Mouse (Mus musculus) layer of hippocampus, adult 8-10 months (tissue): ENCODE results near the gene Tmem150c. TPM values are rescaled to one million over a fixed set of nuclear protein-coding genes. Genes with fewer than 3 reads are reported as not detected.
A peak's percentile ranks its signal among the peaks of the same experiment; 100 is the strongest.

Source experiments
- DNase-seq, 2 experiments: peaks; one replicate each; pipeline ENCODE4 v3.0.0; 2022; ENCODE audit warnings: low spot score in 2 of 2
- total RNA-seq, 4 experiments: library from RNA; stranded (reverse); gene quantifications; 2 replicates each; pipeline ENCODE4 v1.2.4; 2022

Tmem150c gene
- total RNA-seq, 4 experiments from 2014 or later: 61.3 to 73.4 (median 69.5) TPM

DNA sequence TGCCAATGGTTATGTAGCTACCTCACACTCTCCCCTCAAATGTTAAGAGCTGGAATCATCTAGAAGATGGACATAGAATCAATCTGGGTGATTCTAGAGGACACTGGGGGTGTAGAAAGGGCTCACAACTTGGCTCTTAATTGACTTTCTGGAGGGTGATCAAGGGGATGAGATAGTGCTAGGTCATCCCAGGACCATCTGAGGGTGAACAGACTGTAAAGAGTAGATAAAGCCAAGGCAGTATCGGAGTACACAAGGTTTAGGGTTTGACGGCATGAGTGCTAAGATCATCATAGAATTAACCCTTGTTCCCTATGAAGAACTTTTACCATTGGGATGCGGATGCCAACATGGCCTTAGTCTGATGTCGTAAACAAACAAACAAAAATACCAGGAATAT, 61.6 kb downstream of the Tmem150c start:
- no peak for DNase-seq

DNA sequence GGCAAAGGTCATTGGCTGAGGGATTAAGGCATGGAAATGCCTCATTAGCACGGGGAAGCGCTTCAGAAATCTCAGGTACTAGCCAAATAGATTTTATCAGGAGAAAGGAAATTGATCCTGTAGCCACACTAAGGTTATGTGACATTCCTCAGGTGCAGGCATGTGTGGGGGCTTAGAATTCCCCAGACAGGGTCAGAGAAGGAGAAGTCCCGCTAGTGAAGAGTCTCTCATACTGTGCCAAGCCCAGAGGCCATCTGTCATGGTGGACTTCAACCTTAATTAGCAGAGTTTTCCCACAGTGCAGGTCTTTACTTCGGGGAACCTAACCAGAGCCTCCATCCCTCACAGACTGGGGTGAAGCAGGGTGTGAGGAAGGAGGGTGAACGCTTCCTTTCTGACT, 62.7 kb downstream of the Tmem150c start:
- DNase-seq: no peak

DNA sequence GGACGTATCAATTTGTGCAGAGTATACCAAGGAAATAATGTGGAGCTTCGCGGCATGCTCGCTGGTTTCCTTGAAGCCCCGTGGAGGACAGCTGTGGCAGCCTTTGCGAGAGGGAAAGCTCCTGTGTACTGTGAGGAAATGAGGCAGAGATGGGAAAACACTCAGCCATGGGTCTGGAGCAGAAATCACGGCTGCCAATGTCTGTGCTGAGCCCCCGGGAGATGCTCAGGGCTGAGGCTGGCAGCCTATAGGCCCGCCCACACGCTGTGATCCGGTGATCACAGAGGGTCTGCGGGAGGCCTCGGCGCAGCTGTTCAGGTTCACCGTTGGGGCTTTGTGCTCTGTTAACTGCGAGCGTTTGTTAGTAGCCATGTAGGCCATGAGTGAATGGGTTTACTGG, 68.0 kb downstream of the Tmem150c start:
- DNase-seq: no peak

DNA sequence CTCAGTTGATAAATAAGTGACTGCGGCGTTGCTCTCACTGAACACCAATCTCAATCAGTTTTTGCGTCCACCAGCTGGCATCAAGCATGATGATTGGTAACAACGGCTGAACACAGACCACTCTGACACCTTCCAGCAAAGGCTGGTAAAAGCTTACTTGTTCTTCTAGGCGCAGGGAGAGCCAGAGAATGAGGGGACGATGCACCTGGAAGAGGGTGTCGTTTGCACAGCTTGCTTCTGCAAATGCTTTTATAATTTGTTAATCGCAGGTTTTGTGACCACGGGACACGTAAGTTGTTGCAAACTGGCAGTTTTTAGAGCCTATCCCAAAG, 68.4 kb downstream of the Tmem150c start:
- DNase-seq: no peak

DNA sequence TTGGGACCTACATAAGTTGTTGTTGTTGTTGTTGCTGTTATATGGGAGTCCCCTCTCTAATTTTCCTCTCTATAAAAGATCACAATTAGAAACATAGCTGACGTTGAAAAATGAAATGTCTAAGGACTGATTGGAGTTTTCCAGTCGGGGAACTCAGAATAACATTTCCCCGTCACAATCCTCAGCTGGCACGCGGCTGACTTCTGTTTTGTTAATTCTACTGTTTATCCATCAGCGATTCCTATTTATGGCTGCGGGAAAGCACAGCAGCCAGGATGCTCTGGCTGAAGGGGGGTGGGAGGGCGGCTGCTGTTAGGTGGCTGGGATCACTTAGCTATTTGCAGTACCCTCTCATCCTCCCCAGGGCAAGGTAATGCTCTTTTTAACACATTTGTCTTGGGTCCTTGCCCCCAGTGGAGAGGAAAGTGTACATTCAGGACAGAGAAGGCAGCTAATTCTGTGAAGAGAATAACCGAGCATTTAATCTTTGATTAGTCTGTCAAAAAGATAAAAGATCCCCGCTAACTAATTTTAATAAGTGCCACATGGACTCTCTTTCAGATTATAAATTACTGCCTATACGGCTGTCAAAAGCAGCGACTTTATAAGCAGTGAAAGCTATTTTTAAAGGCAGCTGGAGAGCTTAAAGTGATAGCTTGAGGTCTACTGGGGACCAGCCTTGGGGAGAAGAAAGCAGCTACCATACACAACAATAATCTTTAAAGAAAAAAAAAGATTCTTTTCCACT, 68.9 kb downstream of the Tmem150c start:
- no peak for DNase-seq

DNA sequence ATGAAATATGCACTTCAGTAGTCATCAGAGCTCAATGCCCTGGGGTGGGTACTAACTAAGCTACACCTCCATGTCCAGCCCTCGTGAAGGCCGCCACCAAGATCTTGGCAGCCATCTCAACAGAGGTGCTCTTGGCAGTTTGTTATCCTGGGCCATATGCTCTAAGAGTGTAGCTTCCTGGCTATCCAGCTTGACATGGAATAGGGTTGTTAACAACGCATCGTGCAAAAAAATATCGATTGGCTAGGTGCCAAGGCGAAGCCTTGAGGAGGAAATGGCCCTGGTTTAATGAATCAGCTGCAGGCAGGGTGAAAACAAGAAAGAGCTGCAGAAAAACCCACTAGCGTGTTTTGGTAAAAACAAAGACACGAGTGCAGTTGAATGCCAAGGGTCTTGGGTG, 74.5 kb downstream of the Tmem150c start:
- DNase-seq: no peak

DNA sequence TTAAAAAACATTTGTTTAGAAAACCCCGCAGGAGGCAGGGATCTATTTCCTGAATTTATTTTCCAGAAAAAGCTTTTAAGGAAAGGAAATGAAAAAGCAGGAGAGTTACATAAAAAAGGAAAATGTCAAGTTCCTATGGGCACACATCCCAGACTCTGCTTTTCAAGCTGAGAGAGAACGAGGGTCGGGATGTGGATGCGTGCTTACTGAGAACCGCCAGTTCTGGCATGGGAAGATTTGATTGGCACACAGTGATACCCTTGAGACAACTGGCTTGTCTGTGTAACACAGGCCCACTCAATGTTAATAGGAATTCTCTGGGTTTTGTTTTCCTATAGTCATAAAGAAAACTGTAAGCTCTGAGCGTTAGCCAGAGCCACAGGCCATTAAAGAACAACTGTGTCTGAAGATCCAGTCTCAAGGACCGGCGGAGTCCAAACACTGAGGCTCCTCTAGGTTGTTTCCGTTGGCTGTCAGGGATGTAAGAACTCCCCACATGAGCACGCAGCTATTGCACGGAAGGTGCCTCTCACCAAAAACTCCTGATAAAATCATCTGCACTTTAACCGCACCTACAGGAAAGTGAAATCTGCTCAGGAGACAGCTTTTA, 75.5 kb downstream of the Tmem150c start:
- peak in 1 of 2 experiments; percentile 55 for DNase-seq

DNA sequence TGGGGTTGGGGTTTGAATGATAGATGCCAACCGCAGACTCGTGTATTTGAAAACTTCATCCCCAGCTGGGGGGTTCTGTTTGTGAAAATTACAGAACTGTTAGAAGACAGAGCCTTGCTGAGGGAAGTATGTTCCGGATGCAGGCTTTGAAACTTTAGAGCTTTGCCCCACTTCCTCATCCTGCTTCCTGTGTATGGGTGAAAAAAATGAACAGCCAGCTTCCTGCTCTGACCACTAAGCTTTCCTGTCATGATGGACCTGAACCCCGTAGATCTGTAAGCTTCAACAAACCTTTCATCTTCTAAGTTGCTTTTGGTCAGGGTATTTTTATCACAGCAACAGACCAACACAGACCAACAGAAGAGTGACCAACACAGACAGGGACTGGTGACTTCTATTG, 77.6 kb downstream of the Tmem150c start:
- DNase-seq: no peak

DNA sequence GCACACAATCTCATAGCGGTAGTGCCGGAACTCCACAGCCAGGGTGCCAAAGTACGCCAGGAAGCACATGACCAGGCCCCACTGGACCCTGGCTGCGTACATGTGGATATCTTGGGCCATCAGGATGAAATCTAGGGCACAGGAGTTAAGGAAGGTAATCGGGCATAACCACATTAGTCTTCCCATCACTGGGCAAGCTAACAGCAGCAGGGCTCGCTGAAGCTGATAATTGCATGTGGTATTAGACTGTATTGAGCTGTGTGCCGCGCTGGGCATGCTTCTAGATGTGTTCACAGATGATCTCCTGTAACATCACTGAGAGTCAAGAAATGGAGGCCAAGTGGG, 79.7 kb downstream of the Tmem150c start:
- no peak for DNase-seq

DNA sequence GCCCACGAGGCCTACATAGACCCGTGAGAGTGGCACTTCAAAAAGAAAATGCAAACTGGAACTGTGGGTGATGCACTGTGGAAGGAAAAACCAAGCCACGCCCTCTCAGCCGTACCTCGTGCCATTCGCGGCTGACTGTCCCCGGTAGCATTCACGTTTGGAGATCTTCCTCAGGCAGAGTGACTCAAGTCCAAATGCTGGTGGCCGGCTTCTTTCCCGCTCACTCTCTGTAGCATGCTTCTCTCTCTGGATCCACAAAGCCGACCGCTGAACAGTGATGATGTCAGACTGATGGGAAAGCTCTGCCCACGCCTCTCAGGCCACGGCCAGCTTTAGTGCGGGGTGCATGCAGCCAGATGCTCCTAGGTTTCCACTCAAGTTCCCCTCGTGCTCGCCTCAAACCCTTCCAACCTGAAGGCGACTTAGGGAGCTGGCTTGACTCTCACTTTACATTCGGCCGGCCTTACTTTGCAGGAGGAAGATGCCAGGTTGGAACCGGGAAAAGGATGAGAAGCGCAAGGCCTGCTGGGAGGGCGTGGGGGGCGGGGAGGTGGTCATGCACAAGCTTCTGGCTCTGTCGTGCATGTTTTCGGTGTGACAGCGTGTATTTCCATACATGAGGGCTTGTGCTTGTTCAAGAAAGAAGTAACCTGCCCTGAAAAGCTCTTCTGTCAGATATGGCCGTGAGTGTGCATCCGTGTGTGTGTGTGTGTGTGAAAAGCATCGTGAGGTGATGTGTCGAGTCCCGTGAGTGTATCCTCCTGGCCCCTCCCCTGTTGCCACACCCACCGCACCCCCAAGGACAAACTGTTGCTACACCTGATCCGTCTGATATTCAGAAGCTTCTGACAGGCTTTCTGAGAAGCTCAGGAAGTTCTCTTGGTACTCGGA, 80.3 kb downstream of the Tmem150c start:
- no peak for DNase-seq

DNA sequence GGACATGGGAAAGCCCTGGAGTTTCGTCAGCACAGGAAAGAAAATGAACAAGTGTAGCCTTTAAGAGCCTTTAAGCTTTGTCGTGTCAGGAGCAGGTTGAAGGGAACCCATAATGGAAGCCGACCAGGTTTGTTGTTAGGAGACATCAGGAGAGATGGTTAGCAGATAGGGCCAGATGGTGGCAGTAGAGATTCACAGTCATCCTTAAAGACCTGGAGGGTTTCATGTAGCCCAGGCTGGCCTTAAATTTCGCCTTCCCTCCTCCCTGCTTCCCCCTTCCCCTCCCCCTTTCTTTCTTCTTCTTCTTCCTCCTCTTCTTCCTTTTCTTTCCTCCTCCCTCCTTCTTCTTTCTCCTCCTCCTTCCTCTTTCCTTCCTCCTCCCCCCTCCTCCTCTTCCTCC, 85.0 kb downstream of the Tmem150c start:
- DNase-seq: peak in 1 of 2 experiments; percentile 26

DNA sequence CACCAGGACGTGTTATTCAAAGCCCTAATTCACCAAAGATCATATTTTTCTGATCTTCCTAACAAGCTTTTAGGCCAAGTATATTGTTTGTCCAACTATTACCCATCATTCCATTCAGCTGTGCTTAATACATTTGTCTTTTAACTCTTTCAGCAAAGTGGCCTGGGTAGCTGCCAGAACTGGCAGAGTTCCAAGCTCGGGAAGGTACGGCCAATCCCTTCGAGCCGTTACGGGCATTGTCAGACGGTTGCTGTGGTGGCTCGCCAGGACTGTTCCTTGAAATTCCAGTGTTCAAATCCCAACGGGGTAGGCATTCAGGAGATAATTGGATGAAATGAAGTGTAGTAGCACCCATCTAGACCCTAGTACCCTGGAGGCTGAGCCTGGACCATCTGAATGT, 87.1 kb downstream of the Tmem150c start:
- no peak for DNase-seq

DNA sequence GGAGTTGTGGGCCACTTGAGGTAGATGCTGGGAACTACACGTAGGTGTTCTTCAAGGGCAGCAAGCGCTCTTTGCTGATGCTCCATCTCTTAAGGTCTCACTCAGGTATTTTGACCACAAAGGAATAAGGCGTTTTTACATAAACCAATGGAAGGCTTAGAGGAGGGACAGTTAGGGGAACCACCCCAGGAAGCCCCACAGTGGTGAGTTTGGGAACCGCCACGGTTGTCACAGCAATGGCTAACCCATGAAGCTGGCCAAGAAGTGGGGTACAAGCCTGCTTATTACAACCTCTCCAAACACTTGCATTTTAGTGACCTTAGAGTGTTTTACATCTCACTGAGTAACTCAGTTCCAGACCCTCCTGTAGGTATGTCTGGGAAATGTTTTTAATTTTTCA, 88.1 kb downstream of the Tmem150c start:
- no peak for DNase-seq

DNA sequence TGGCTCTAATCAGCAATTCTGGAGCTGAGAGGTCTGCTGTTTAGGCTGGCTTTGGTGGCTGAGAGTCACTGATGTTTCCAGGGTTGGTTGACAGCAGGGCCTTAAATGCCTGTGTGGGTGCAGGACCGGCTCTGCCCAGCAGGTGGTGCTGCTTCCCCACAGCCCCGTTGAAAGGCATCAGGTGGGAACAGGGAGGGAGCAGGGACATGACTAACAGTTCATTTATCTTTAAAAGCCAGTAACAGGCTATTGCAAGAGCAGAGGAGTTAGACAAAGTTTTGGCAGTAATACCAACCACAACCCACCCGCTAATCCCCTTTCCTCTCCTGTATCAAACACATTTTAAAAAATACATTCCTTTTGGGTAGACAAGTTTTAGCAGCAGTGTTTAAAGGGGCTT, 89.4 kb downstream of the Tmem150c start:
- peak; percentile 72 to 90 for DNase-seq

DNA sequence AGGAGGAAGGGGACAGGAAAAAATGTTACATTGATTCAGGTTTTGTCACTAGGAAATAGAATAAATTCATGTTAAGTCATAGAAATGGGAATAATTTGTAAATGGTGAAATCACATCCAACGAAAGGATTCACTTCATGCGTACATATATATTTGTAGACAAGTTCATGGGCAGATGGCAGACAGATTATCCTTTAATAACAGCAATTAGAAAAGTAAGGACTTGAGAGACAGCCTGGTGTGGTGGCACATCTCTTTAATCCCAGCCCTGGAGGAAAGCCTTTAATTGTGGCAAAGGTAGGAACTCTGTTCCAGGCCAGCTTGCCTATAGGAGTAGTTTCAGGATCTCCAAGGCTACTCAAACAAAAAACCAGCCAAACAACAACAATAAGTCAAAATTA, 90.1 kb downstream of the Tmem150c start:
- no peak for DNase-seq

DNA sequence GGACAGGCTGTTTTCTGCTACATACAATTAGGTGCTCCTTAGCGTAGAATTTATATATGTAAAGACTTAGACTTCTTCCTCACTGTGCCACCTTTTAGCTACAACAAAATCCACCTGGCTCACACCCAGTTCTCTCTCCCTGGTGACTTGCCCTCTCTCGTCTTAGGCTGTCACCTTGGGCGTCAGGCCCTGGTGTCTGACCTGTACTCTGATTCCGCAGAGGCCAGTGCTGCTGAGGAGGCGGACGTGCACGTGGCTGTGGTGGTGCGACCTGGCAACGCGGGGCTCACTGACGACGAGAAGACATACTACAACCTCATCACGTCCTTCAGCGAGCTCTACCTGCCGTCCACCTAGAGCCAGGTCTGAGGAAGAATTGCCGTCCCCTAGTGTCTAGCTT, 92.0 kb downstream of the Tmem150c start:
- DNase-seq: no peak

DNA sequence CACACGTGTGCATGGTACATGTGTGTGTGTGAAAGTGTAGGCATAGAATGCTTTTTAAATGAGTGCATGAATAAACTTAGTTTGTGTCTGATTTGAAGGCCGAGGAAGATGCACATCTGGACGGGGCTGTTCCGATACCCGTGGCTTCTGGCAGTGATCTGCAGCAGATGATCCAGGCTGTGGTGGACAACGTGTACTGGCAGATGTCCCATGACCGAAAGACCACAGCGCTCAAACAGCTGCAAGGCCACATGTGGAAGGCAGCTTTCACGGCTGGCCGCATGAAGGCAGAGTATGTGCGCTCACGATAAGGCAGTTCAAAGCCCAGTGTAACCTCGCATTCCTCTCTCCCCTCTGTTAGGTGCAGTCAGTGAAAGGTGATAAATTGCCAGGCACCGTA, 98.7 kb downstream of the Tmem150c start:
- DNase-seq: no peak

DNA sequence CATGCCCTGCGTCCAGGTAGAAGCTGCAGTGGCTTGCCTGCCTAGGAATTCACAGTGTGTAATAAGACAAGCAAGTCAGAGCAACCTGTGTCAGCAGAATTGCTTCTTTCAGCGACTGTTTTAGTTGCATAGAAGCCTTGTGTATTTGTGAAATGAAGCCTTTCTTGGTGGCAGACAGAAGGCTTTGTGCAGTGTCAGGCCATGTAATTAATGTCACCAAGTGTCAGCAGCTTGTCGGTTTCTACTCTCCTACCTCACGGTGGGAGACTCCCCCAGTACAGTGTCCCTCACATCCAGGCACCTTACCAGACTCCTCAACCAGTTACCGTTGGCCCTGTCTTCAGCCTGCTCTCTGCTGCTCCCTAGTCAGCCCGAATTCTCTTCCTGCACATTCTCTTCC, 100.3 kb downstream of the Tmem150c start:
- no peak for DNase-seq

DNA sequence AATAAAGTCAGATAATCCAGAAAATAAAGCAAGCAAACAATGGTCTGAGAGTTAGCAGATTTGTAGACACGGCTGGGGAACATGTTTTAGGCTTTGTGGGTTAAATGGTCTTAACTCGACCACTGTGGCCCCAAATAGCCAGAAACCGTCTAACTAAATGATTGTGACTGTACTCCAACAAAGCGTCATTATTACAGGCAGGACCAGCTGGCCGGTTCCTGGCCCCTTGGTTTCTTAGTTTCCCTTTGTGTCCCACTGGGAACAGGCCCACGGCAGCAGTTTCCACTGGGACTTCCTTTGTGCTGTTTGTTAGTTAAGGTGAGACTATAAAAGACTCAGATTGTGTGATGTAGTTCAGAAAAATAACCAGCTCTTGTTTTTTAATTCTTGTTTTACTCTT, 100.9 kb downstream of the Tmem150c start:
- no peak for DNase-seq

DNA sequence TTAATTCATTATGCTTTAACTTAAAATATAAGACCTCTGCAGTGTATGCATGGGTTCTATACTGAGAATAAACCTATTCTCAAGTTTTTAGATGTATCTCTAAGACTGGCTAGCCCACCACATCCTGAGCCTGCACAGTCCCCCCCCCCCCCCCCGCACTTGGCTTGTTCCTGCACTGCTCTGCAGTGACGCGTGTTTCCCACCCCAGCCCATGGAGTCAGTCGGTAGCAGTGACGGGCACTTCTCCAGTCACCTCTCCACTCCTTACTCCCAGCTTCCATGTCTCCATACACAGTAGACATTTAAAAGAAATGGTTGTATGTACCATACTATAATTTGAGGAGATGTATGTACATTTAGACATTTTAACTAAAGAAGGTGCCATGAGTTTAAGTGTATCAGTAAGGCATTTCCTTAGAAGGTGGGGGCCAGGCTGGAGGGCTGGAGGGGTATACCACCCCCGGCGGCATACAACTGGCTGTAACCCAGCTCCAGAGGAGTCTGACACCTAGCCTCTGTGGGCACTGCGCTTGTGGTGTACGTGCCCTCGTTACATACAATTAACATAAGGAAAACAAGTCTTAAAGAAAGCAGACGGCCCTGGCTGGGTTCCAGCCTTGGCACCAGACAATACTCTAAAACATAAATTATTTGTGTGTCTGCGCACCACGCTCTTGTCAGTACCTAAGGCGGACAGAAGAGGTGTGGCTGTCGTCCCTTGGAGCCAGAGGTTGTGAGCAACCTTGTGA, 102.0 kb downstream of the Tmem150c start:
- DNase-seq: no peak

DNA sequence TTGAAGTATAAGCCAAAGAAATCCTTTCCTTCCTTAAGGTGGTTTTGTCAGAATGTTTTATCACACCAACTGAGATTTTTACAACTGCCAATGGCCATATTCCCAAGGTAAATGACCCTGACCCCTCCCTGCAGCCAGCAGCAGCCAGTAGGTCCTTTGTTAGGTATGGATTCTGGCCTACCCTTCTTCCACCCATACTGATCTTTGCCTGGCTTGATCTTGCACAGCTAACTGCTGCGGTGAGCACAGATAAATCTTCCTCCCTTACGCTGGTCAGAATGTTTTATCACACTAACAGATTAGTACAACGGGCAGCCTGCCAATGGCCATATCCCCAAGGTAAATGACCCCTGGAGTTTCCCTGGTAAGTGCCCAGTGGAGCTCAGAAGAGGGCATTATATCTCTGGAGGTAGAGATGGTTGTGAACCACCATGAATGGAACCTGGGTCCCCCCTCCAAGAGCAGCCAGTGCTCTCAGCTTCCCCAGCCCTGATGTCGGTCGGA, 103.7 kb downstream of the Tmem150c start:
- no peak for DNase-seq
